Mouse (Mus musculus) c-Kit-negative CD71-positive TER-119-positive erythroid progenitor cells, embryonic 14.5 days (primary cell): ENCODE measurements around the gene Wiz.

Source experiments
- DNase-seq: peaks from one replicate; pipeline ENCODE4 v3.0.0-alpha.2; 2013; ENCODE audit warnings: low read depth, low spot score

Gene Wiz

DNA sequence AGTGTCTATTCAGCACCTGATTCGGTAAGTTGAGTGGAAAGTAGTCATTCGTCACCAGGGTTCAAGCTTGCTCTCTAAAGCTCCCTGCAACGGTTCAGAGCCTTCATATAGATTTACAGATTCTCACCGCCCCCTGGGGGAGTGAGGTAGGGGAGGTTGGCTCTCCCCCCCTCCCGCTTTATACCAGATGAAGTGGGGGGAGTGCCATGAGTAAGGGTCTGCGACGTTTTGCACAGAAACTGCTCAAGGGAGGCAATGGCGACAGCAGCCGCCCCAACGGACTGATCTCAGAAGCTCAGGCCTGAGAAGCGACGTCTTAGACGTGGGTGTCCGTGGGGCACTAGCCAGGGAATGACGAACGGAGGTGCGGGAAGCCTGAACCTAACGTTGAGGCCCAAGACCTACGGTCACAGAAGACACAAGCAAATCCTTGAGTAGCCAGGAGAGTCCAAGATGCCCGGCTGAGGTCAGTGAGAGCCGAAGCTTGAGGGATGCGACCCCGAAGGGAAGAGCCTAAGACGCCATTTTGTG is 39.3 kb downstream of the Wiz start:
- peak; percentile 26 for DNase-seq

DNA sequence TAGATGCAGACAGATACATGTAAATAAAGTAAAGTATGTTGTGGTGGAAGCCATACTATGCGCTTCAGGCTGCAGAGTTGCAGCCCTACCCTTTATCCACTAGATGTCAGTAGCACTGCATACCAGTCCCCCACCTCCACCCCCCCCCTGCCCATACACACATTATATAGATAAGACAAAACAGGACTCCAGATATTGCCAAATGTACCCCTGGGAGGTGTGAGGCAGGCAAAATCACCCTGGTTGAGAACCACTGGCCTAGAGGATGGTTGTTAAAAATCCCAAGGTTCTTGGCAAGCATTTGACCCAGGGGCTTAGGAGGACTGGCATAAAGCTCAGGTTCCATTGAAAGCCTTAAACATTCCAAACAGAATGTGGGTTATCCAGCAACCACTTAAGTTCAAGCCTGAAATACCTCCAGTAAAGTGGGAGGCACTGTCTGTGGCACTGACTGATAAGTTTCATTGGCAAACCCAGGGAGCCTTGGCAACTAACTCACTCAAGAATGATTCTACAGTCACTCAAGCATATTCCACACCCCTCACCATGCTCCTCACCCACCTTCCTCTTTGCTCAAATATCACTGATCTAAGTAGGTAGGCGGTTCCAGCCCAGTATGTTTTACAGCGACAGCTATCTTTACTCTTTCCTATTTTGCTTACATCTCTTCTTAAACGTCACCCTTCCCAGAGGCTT is 40.1 kb downstream of the Wiz start:
- DNase-seq: peak; percentile 50

DNA sequence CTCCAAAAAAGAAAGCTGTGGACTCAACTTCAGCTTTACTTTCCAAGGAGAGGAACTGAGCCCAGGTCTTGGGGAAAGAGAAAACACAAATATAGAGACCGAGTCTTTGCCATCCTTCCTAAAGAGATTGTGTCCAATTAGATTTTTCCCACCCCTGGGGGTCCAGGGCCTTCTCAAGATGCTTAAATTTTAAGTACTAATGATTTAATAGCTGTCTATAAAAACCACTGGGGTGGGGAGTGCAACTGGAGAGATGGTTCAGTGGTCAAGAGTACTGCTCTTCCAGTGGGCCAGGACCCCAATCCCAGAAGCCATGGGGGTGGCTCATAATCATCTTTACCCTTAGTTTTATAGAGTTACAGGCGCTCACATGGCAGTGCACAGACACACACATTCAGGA is 40.8 kb downstream of the Wiz start:
- no peak for DNase-seq

DNA sequence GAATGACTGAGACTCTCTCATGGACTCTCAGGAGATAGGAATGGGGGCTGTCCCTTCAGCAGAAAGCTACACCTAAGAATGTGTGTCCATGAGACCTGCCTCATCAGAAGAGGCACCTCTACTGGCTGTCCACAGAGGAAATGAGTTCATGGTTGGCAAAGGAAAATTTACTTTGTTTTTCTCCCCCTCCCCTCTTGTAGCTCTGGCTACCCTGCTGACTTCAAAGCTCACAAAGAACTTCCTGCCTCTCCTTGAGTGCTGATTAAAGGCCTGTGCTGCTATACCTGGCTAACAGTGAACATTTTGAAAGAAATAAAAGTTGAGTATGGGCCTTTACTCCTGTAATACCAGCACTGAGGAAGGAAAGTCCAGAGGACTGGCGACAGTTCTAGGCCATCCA is 48.1 kb downstream of the Wiz start:
- DNase-seq: no peak

DNA sequence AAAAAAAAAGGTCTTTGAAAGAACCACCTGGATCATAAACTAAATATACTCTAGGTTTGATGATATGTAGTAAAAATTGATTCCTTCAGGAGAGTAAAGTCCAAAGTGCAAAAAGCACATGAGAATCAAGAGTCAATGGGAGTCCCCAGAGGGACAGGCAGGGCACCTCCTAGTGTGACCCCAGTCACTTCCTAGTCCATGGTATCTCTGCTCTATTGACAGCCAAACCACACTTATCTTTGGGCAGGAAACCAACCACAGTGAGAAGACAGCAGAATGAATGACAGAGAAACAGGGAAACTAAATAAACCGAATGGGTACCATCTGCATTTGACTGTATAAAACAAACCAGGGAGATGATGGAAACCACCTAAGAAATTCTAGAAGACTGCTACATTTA is 49.1 kb downstream of the Wiz start:
- DNase-seq: no peak

DNA sequence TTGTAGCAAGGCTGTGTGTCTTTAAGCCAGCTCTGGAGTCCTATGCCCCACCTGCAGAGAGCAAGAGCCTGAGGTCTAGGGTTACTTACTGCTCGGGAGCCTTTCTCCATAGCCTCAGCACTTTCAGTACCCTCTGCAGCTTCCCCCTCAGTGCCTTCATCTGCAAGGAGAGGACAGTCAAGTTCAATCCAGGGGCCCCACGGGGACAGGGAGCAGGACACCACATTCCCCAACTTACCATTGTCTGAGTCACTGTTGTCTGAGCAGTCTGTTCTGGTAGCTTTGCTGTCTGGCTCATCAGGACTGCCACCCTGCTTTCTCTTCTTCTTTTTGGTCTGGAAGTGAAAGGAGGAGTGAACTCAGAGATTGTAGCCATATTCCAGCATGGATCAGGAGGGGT is 53.4 kb downstream of the Wiz start:
- no peak for DNase-seq

DNA sequence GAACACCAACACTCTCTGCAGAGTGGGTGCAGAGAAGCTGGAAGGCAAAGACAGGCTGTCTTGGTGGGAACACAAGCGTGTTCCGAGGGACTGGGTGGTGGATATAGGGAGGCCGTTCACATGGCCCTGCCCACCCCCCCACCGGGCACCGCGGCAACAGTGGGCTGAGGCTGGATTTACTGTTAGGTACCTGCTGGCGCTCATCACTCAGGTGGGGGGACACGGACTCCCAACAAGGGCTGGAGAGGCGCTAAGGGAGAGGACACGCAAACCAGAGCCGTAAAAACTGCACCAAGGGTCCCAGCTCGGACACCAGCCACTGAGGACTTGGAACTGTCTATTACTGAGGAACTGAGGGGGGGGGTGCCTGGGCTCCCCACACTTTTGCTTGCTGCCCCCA is 54.3 kb downstream of the Wiz start:
- DNase-seq: no peak

DNA sequence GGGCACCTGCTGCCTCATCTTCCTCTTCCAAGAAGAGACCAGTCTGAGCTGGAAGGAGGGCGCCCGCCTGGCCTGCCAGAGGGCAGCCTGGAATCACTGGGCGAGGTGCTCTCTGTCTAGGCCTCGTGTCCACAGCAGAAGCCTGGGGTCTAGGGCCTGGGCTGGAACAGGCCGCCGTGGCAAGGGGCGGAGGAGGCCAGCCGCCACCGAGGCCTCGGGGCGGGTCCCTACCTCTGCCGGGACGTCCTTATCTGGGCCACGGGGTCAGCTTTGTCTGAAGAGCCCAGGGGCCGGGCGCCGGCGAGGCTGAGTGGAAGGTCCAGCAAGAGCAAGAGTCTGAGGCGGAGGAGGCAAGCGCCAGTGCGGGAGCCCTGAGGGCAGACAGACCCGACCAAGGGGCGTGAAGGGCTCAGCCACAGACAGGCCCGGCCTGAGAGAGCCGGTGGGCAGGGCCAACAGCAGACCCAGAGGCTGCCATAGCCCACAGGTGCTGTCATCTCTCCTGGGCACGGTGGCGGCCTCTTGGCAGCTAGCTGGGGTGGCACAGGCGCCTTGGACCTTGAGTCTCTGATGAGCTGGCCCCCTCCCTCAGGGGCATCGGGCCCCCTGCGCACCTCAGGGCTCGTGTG is 55.5 kb downstream of the Wiz start:
- DNase-seq: no peak

DNA sequence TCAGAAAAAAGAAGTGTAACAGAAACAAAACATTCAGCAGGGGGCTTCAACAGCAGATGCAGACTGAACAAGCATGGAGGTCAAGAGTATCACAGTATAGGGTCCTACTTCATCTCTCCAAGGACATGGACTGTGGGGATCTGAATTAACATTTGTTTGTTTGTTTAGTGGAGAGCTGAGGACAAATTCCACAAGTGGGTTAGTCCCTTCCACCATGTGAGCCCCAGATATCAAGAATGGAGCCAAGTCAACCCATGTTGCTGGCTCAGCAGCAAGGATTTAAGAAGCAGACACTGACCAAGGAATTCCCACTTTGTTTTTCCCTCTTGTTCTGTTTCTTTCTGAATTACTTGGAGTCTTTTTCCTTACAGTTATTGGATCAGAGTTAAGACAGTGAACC is 61.7 kb downstream of the Wiz start:
- no peak for DNase-seq

DNA sequence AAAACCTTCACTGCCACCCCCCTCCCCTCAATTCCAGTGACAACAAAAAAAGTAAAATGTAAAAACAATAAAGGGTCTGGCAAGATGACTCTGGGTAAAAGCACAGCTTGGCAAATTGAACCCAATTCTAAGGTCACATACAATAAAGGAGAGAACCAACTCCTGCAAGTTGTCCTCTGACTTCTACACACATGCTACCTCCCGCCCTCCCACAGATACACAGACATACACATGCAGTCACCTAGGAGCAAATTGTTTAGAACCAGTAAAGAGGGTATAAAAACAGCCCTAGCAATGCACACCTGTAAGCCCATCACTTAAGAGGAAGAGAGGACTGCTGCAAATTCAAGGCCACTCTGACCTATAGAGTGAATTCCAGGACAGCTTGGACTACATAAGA is 66.4 kb downstream of the Wiz start:
- no peak for DNase-seq

DNA sequence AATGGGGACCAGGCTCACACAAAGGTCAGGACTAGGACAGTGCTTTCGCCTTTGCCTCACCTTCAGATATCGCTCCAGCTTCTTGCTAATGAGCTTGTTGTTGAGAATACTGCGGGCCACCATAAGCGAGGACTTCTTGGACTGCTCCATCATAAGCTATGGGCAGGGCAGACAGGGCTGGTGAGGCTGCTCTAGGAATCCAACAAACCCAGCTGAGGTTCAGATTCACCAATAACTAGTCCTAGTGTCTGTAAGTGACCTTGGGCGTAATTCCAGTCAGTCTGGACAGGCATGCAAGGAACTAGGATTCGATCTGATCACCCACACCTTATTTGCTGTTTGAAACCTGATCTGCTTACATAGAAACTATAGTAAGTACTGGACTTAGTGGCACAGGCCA is 67.4 kb downstream of the Wiz start:
- DNase-seq: no peak

DNA sequence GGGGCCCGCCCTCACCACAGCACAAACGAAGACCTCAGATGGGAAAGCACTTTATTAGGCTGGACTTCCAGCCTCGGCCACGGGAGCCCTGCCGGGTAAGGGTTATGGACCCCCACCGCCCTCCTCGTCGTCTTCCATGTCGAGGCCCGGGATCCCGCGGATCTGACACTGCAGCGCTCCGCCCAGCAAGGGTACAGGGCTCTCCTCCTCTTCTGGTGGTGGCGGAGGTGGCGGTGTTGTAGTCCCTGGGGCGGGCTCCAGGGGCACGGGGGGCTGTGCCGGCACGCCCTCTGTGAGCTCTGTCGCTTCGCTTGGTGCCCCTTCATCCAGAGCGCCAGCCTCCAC is 67.9 kb downstream of the Wiz start:
- DNase-seq: no peak

DNA sequence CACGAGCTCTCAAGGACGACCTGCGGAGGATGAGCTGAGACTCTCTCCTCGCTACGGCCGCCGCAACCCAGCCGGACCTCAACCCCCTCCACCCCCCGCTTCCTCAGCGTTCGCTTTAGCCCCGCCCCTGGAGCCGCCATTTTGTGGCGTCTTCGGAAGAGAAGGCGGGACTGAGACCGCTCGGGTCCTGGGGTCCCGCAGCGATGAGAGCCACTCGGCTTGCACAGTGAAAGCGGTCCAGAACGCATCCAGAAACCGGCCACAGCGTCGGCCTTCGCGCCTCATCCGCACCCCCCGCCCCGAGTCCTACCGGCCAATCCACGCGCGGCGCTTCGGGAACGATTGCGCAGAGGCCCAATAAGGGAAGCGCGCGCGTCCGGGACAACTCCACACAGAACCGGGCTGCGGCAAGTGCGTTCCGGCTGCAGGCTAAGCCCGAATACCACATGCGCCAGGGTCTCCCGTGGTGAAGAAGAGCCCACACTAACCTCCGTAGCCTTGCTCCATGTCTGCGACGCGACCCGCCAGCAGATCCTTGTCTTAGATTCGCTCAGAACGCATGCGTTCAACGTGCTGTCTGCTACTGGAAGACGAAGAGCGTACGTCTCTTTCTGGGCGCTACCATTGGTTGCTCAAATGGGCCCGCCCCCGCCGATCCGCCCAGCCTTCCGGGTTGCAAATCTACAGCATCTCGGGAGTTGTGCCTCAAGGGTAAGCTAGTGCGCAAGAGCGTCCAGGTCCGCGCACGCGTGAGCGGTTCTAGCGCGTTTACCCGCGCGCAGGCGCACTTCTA is 68.4 kb downstream of the Wiz start, which contains the start of gene Akap8:
Akap8 (minus strand) TSS at position 642 of the 793 bp plus-strand sequence.
- peak; percentile 91 for DNase-seq

DNA sequence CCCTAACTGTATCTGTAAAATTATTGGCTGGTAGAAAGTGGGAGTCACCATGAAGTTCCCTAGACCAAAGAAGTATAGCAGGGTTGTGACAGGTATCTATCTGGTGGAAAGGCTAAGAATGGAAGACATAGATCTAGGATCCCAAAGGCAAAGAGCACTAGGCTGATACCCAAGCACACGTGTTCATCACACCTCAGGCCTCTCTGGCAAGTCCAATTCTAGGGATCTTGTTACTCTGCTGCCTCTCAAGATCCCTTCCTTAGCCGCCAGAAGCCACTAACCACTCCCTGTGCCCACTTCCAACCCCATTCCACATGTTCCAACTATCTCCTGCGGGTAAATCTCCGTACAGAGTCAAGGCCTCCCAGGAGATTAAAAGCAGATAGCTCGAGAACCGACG is 69.3 kb downstream of the Wiz start:
- DNase-seq: peak; percentile 30

DNA sequence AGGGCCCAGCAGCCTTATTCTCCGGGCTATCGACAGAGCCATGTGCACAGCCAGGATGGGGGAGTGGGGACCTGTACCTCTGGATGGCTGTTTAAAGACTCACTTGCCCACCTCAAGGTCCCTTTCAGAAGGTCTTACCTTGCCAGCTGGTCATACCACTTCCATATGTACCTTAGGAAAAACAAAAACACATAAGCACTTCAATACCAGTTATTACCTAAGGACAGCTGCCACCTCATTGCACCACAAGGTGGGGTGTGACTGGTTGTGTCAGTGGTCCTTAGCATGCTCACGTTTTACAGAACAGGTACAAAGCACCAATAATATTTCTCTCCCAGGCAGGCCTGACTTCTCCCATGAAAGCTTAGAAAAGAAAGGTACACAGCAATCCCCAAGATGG is 71.5 kb downstream of the Wiz start:
- no peak for DNase-seq

DNA sequence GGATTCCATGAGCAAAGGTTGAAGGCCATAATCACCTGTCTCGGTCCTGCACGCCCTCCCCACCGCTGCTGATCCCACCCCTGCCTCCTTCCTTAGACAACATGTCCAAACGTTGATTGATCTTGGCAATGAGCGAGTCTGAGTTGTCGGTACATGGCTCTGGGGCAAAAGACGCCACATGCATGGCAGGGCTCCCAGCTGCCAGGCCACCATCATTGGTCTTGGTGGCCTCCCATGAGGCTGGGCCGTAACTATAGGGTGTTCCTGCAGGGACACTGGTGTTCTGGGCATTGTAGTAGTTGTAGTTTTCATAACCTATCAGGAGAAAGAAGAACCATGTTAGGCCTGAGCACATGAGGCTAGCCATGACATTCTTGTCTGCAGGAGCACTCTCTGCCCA is 72.2 kb downstream of the Wiz start:
- no peak for DNase-seq

DNA sequence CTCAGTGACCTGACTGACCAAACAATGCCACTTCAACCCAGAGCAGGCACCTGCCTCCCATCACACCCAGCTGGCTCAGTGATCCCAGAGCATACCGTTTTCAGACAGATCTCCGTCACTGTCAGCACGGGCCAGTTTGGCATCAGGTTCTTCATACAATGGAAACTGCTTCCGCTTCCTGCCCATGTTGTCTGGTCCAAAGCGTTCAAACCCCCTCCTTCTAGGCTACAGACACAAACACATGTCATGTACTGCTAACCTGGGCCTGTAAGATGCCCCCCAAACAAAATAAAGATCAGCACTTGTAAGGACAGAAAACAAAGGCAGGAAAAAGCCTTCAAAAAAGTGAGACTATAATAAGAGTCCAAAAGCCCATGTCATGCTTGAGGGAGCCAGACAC is 73.7 kb downstream of the Wiz start:
- no peak for DNase-seq

DNA sequence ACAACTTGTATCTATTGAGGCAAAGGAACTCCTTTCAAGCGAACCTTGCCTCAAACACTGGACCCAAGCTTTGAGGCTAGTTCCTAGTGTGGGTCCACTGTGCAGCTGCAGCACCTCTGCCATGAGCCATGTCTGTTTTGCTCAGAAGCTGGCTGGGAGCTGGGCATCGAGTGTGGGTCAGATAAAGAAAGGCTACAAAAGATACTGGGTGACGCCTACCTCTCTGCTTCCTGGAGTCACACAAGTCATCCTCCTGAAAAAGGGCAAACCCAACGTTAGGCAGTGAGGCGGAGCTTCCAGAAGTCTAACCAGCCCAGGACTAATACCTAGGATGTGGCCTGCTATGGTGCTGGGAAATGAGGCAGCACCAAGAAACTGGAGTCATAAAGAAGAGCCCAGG is 75.3 kb downstream of the Wiz start:
- no peak for DNase-seq

DNA sequence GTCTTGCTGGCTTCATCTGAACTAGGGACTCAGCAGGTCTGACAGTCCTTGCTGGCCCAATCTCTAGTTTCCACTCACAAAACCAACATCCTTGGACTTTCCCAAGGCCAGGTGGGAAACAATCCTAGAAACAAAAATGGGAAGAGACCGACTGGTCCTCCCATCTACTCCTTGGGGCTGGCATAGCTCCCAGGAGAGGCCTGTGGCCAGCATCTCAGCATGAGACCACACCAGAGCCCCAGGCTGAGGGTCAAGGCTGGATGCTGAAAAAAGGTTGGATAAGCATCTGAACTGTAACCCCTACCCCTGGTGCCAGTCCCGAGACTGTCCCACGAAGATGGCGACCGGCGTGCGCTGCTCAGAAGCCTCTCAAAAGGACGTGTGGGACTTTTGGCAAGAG is 76.4 kb downstream of the Wiz start:
- DNase-seq: no peak

DNA sequence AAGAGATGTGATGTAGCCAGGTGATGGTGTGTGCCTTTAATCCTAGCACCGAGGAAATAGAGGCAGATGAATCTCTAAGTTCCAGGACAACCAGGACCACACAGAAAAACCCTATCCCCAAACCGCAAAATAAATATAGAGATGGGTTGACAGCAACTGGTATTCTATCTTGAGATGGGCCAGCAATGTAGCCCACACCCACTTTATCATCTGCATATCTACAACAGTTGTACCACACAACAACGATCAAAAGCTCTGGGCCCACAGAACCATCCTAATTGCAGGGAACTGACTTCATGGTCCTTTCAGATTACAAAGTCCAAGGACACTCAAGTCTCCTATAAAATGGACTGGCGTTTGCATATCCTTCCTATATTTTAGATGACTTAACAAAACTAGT is 81.3 kb downstream of the Wiz start:
- DNase-seq: no peak
